Mouse (Mus musculus): ENCODE measurements around the gene Ear10.
"Not testable (repeated sequence)": the region's sequence is repeated elsewhere in the genome, so short reads cannot be mapped to it uniquely, and the experiment has no call there.

Gene Ear10

GRCm38 (mm10) chr14:43923459-43923858, at the start of gene Ear10:
Ear10 (minus strand) TSS chr14:43923559.
- DNase-seq (ENCODE audit: low spot score): not testable (repeated sequence)

- not testable (repeated sequence) for DNase-seq (ENCODE audit: low spot score)
Observed at GRCm38 (mm10) chr14:43956769-43957168, 33.4 kb upstream of the Ear10 start, which contains the start of gene Ang5. Ang5 (plus strand) TSS chr14:43957069.

GRCm38 (mm10) chr14:43955074-43955473, 31.7 kb upstream of the Ear10 start:
- not testable (repeated sequence) for DNase-seq (ENCODE audit: low spot score)

- DNase-seq (ENCODE audit: low spot score): not testable (repeated sequence)
Observed at GRCm38 (mm10) chr14:43953382-43953781, 30.0 kb upstream of the Ear10 start.

- DNase-seq (ENCODE audit: low spot score): not testable (repeated sequence)
Observed at GRCm38 (mm10) chr14:43933399-43933798, 10.0 kb upstream of the Ear10 start.

- peak; percentile 6 for DNase-seq (ENCODE audit: low spot score)
Observed at GRCm38 (mm10) chr14:43932991-43933390, 9.6 kb upstream of the Ear10 start.

GRCm38 (mm10) chr14:43925404-43925950, 2.1 kb upstream of the Ear10 start:
- DNase-seq (ENCODE audit: low spot score): not testable (repeated sequence)

GRCm38 (mm10) chr14:43924688-43925403, 1.5 kb upstream of the Ear10 start, which contains the start of gene Gm8113:
Gm8113 (plus strand) TSS chr14:43925390.
- DNase-seq (ENCODE audit: low spot score): peak; percentile 28

GRCm38 (mm10) chr14:43918214-43918613, 5.1 kb downstream of the Ear10 start:
- not testable (repeated sequence) for DNase-seq (ENCODE audit: low spot score)

GRCm38 (mm10) chr14:43898577-43898976, 24.8 kb downstream of the Ear10 start:
- DNase-seq (ENCODE audit: low spot score): not testable (repeated sequence)

GRCm38 (mm10) chr14:43895357-43895756, 28.0 kb downstream of the Ear10 start:
- not testable (repeated sequence) for DNase-seq (ENCODE audit: low spot score)

GRCm38 (mm10) chr14:43891288-43891687, 32.1 kb downstream of the Ear10 start:
- not testable (repeated sequence) for DNase-seq (ENCODE audit: low spot score)

- DNase-seq (ENCODE audit: low spot score): not testable (repeated sequence)
Observed at GRCm38 (mm10) chr14:43886235-43886634, 37.1 kb downstream of the Ear10 start.

- DNase-seq (ENCODE audit: low spot score): not testable (repeated sequence)
Observed at GRCm38 (mm10) chr14:43879966-43880545, 43.3 kb downstream of the Ear10 start.

- DNase-seq (ENCODE audit: low spot score): not testable (repeated sequence)
Observed at GRCm38 (mm10) chr14:43877789-43878188, 45.6 kb downstream of the Ear10 start.

- not testable (repeated sequence) for DNase-seq (ENCODE audit: low spot score)
Observed at GRCm38 (mm10) chr14:43875417-43875816, 47.9 kb downstream of the Ear10 start, which contains the start of gene Ear1. Ear1 (minus strand) TSS chr14:43875517.

- not testable (repeated sequence) for DNase-seq (ENCODE audit: low spot score)
Observed at GRCm38 (mm10) chr14:43874862-43875261, 48.5 kb downstream of the Ear10 start.

Data from ovary, postnatal 36 days (tissue).